Mouse (Mus musculus): ENCODE data around the gene Rrp12.

- TF ChIP-seq CTCF (IDR thresholded peaks at IDR 0.05; ENCODE audit: low read depth, low read length) = no peak
- no peak for TF ChIP-seq POLR2A (IDR thresholded peaks at IDR 0.05; ENCODE audit: borderline replicate concordance, low read depth, low read length)
Measured at GRCm38 (mm10) chr19:41938539-41938938, 42.6 kb upstream of the Rrp12 start.
